Mouse (Mus musculus) right cerebral cortex, adult 18-20 months (tissue): ENCODE measurements around the gene Esf1.
"Not testable (repeated sequence)": the region's sequence is repeated elsewhere in the genome, so short reads cannot be mapped to it uniquely, and the experiment has no call there.

Experiments used
- DNase-seq: peaks from one replicate; pipeline ENCODE4 v3.0.0; 2022; ENCODE audit warnings: mixed read lengths

Esf1 gene

GRCm38 (mm10) chr2:140093433-140093832, 76.9 kb downstream of the Esf1 start:
- DNase-seq: no peak

GRCm38 (mm10) chr2:140084245-140084644, 86.1 kb downstream of the Esf1 start:
- no peak for DNase-seq

GRCm38 (mm10) chr2:140080747-140081577, 89.4 kb downstream of the Esf1 start:
- no peak for DNase-seq

- not testable (repeated sequence) for DNase-seq
Observed at GRCm38 (mm10) chr2:140079284-140079683, 91.1 kb downstream of the Esf1 start.

- DNase-seq: no peak
Observed at GRCm38 (mm10) chr2:140078600-140079280, 91.6 kb downstream of the Esf1 start.

- DNase-seq: no peak
Observed at GRCm38 (mm10) chr2:140077476-140077875, 92.9 kb downstream of the Esf1 start.

- DNase-seq: no peak
Observed at GRCm38 (mm10) chr2:140075150-140075549, 95.2 kb downstream of the Esf1 start.
